Mouse (Mus musculus) Patski (cell line): ENCODE measurements at regions not wholly inside any gene's neighbourhood (a gene's known extent, or its start where the extent isn't known, plus 50 kb on each side); places are given as distances from the start of the nearest gene placed in this dataset.

Experiments
- ATAC-seq: fragments of 100-300 bp; one replicate; pipeline ENCODE4 v1.8.0; 2021
- CTCF ChIA-PET: fragments of 350-600 bp; sonication (Branson Sonifier 250); formaldehyde crosslinking; loops from one replicate; lab custom pipeline; 2022; ENCODE audit warnings: inconsistent platforms; lab: Charles Lee
- POLR2A ChIA-PET: fragments of 350-600 bp; sonication (Branson Sonifier 250); formaldehyde crosslinking; loops from one replicate; lab custom pipeline; 2022; ENCODE audit warnings: antibody characterized with exemption, inconsistent platforms; lab: Charles Lee
- DNase-seq: peaks from one replicate; pipeline ENCODE4 v3.0.0-alpha.2; 2011; ENCODE audit warnings: low read depth, low spot score
- H3K27me3 ChIP-seq: fragments of 371-371 bp; one replicate; pipeline ENCODE4 v1.5.1; 2021
- CTCF ChIP-seq: fragments of 100-300 bp; IDR thresholded peaks from one replicate; pipeline ENCODE4 v1.5.1; 2021
- in situ Hi-C: fragments of 300-500 bp; cut with MboI; formaldehyde crosslinking; loops from 3 replicates; pipeline ENCODE4 v1.11.1; 2018; ENCODE audit warnings: low pct_unique_long_range_greater_than_20kb, mixed read lengths

DNA sequence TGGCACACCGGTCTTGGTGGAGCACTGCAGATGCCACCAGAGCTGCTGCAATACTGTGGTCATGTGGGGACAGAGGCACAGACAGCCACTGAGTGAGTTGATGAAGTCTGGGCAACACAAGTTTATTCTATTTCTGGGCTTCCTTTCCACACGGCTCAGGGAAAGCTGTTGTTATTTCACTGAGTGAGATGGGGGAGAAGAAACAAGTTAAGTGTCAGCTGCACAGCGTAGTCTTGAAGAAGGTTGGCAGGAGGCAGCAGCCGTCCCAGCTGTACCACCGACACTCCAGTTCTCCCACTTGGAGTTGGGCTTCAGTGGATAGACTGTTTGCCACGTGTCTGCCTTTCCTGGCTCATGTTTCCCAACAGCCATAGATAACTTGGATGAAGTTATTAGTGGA lies 216.8 kb upstream of the Camk1g start:
- ChIA-PET CTCF (interaction anchor here (4.1 to 5.6 kb wide), 2 partner anchors 10 to 82 kb away, joined by 40 to 43 read pairs; no protein-coding TSS in a partner anchor), POLR2A (no interaction called here)
- no peak for TF ChIP-seq CTCF
- in situ Hi-C loops: loop anchor here (5.0 kb wide), 2 partner anchors 80 to 195 kb away; no protein-coding TSS in a partner anchor
- no peaks in the 10 kb centered on the region for H3K27me3 ChIP-seq
- ATAC-seq: no peak
- no peak for DNase-seq

DNA sequence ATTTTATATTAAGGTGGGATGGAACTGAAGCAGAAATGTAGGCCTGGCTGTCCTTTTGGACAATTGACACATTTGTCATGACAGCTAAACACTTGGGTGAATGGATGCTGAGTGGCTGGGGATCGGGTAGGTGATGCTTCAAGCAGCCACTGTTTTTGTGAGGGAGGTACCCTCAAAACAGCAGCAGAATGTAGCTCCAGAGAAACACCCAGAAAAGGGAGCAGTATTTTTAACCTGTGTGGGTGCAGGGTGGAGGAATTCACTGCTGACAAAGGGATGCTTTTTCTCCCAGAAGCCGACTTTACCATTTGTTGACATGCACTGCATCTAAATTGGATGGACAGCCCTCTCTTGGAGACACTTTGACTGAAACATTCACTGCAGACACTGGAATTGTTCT lies 213.7 kb upstream of the Camk1g start:
- ATAC-seq (no peak), DNase-seq (no peak)
- in situ Hi-C loops: no loop called here
- H3K27me3 ChIP-seq: no peaks in the 10 kb centered on the region
- ChIA-PET POLR2A (no interaction called here), CTCF (interaction anchor here (1.2 kb wide), 1 partner anchor 130 kb away, joined by 3 read pairs; no protein-coding TSS in a partner anchor)
- no peak for TF ChIP-seq CTCF

DNA sequence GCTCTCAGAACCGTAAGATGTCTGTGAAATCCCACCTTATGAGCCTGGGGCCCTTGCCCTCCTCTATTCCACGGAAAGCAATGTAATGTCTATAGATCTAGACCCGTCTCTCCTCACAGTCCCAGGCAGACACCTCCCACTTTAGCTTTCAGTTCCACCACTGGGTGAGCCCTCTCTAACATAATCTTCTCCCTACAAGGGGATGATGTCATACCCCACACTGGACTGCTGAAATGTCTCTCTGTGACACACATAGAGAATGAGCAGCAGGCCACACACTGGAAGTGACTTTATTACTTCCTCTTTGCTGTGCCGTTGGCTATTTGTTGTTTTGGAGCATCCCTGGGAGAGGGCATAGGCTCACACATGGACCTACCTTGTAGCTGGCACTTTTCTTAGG lies 210.3 kb upstream of the Camk1g start:
- ATAC-seq (no peak), DNase-seq (no peak)
- CTCF ChIA-PET: interaction anchor here (1.5 to 7.0 kb wide), 3 partner anchors 9 to 76 kb away, joined by 3 to 40 read pairs (median 7); no protein-coding TSS in a partner anchor
- POLR2A ChIA-PET: no interaction called here
- in situ Hi-C loops: no loop called here
- TF ChIP-seq CTCF: no peak
- H3K27me3 ChIP-seq: no peaks in the 10 kb centered on the region

DNA sequence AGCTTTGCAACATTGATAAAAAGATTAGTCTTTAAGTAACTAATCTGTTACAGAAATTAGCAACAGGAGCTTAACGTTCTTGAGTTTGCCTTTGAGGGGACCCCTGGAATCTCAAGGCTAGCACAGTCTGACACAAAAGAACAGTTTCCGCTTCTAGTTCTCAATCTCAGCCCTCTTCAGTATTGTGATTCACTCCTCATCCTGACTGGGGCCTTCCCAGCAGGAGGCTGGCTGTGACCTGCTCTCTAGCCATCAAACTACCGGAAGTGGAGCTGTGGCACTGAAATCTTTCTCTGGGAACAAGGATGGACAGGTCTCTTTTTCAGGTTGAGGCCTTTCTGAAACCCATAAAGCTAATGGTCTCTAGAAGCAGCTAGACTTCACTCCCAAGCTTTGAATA lies 209.6 kb upstream of the Camk1g start:
- ATAC-seq: no peak
- in situ Hi-C loops: no loop called here
- ChIA-PET POLR2A (no interaction called here), CTCF (interaction anchor here (0.9 to 7.0 kb wide), 8 partner anchors 9 to 133 kb away, joined by 3 to 40 read pairs (median 4); no protein-coding TSS in a partner anchor)
- no peak for TF ChIP-seq CTCF
- DNase-seq: no peak
- no peaks in the 10 kb centered on the region for H3K27me3 ChIP-seq

DNA sequence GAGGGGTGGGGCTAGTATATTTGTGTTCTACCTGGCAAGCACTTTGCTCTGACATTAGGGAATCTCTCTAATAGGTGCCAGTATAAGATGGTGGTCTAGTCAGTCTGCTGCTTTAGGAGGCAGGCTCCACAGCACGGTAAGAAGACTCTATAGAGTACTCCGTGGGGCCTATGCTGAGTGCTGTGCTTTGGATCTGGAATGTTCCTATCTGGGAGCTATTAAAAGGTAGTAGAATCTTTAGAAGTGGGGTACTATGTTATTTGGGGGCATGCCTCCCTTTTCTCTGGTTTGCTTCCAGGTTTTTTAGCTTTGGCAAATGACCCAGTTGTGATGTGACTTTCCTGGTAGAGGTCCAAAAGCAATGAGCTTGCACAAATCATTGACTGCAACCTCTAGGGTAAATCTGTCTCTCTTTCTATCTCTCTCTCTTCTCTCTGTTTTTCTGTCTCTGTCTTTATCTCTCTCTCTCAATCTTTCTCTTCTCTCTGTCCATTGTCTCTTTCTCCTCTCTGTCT lies 208.6 kb upstream of the Camk1g start:
- CTCF ChIA-PET: interaction anchor here (0.9 to 7.0 kb wide), 10 partner anchors 10 to 133 kb away, joined by 3 to 40 read pairs (median 4); no protein-coding TSS in a partner anchor
- DNase-seq: no peak
- in situ Hi-C loops: no loop called here

DNA sequence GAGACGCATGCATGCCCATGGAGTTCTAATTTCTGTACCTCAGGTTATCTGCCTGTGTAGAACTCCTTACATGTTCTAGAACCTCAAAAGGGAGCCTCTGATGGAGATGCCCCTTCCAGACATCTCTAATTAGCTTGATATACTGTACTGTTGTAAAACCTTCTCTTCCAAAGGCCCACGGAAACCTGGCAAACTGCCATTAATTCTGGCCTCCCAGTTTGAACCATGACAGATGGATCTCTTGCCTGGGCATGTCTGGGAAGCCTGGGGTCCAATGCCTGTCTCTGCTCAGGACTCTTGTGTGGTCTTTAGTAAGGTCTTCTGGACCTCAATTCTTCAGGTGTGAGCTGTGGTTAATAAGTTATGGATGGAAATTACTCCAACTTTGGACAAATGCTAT lies 207.7 kb upstream of the Camk1g start:
- in situ Hi-C loops: no loop called here
- ChIA-PET CTCF (interaction anchor here (1.4 to 7.0 kb wide), 4 partner anchors 9 to 14 kb away, joined by 3 to 40 read pairs (median 4); no protein-coding TSS in a partner anchor), POLR2A (no interaction called here)
- no peak for TF ChIP-seq CTCF
- ATAC-seq: no peak
- H3K27me3 ChIP-seq: no peaks in the 10 kb centered on the region
- DNase-seq: no peak

More for the DNA sequence above, 208.6 kb upstream of the Camk1g start:
- ATAC-seq: no peak
- POLR2A ChIA-PET: interaction anchor here (0.6 kb wide), 1 partner anchor 9 kb away, joined by 6 read pairs; no protein-coding TSS in a partner anchor
- no peak for TF ChIP-seq CTCF
- H3K27me3 ChIP-seq: no peaks in the 10 kb centered on the region

DNA sequence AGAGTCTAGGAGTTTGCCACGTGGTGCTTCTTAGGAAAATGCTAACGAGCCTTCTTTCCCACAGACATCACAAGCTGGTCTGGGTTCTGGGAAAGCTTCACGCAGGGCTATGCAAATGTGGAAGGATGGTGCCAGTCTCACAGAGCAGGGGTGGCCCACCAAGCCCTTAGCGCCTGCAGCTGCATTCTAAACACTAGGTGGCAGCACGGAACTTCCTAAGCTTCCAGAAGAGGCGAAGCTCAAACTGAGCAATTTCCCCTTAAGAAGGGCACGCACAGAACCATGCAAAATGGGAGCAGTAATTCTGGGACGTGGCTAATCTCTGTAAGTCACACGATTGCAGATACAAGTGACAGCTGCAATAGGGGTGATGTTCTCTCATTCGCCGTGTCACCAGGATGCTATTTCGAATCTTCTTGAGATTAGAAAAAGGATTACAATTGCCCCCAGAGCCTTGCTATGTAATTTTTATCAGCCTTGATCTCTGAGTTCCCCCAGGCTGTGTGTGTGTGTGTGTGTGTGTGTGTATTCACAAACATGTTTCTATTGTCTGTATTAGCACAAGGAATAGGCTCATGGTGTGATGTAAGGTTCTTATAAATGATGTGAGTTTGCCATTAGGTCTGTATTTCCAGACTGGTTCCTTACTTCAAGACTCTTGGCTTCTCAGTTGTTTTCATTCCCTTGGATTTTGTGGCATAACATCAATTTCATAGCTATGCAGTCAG lies 206.1 kb upstream of the Camk1g start:
- peak; percentile 61 for ATAC-seq
- TF ChIP-seq CTCF: peak; percentile 84
- CTCF ChIA-PET: interaction anchor here (0.7 to 7.0 kb wide), 9 partner anchors 10 to 190 kb away, joined by 3 to 40 read pairs (median 3); no protein-coding TSS in a partner anchor
- POLR2A ChIA-PET: no interaction called here
- in situ Hi-C loops: no loop called here
- no peaks in the 10 kb centered on the region for H3K27me3 ChIP-seq
- no peak for DNase-seq

DNA sequence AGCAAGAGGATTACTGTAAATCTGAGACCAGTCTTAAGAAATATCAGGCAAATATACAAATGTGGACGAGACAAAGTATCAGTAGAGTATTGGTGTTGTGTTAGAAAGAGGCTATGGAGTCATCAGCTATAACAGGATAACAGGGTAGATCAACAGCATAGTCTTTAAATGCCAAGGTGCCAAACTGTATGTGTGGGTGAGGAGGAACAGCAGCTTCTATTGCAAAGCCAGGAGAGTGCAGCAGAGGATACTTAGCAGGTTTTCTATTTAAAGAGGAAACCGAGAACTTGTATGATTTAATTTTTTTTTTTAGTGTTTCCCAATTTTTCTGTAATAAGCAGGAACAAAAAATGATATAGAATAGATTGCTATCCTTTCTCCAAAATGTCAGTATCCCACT lies 202.7 kb upstream of the Camk1g start:
- H3K27me3 ChIP-seq: no peaks in the 10 kb centered on the region
- no peak for ATAC-seq
- ChIA-PET POLR2A (no interaction called here), CTCF (no interaction called here)
- DNase-seq: no peak
- in situ Hi-C loops: no loop called here
- TF ChIP-seq CTCF: no peak

DNA sequence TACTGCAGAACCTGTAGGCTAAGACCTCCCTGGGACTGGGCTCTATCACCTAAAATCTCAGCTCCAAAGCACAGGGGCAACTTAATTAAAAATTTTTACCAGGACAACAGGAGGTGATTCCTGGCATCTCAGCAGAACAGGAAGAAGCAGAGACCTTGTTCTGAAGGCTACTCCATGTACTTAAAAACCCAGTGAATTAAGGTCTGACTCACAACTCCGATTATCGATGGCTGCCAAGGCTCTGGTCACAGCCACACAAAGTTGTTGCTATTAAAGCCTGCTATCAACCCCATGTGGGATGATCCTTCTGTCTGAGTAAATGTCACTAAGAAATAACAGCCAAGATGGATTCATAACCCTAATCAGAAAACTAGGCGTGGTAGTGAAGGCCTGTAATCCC lies 202.3 kb upstream of the Camk1g start:
- in situ Hi-C loops: no loop called here
- ChIA-PET POLR2A (no interaction called here), CTCF (no interaction called here)
- no peaks in the 10 kb centered on the region for H3K27me3 ChIP-seq
- DNase-seq: no peak
- no peak for ATAC-seq
- no peak for TF ChIP-seq CTCF

DNA sequence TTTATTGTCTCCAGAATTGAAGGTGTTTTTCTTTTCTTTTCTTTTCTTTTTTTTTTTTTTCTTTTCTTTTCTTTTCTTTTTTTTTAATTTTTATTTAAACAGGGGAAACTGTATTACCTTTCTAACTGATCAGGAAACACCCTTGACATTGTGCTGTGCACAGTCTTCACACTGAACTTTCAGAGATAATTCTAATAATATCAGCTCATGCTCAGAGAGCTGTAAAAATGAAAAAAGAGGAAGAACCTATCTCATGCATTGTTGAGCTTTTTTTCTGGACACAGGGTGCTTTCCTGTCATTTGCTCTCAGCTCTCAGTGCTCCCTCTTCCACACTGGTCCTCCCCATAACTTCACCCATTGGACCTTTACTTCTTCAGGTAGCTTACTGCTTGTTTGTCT lies 201.0 kb upstream of the Camk1g start:
- in situ Hi-C loops: no loop called here
- CTCF ChIA-PET: interaction anchor here (1.0 to 2.0 kb wide), 2 partner anchors 9 to 18 kb away, joined by 3 to 9 read pairs; no protein-coding TSS in a partner anchor
- no peaks in the 10 kb centered on the region for H3K27me3 ChIP-seq
- ATAC-seq (no peak), DNase-seq (no peak)
- TF ChIP-seq CTCF: no peak
- POLR2A ChIA-PET: no interaction called here
